Mouse (Mus musculus): Measurements from ENCODE around the gene Poc1b.

DNA sequence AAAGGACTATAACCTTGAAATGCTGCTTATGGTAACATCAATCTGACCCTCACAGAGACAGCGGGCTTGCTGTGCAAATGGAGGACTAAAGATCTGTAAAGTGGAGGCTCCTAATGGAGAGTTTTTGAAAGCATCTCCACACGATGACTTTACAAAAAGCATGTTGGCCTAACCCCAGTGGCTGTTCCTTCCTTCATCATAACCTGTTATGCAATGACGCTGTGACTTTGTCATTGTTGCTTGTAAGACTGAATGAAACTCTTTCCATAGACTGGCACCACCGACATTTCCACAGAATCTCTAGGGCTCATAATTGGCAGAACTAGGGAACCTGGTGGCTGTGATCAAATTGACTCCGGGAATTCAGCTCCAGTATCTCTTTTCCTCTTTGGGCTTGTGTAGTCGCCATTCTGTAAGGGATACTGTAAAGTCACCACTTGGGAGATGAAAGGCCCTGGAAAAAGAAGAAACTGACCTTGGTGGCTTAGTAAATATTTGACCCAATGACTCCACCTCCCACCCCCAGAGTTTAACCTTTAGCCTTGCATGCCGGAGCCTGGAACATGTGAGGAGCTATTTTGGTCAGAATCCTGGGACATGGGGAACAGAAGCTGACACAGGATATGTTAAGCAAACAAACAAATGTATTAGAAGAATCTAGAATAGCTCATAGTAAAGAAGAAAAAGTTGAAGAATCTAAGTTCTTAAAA lies 125.8 kb downstream of the Poc1b start:
- TF ChIP-seq POLR2A (IDR thresholded peaks at IDR 0.05; ENCODE audit: insufficient read depth, low read depth, low read length) (no peak), CTCF (IDR thresholded peaks at IDR 0.05; ENCODE audit: insufficient read depth, low read depth, low read length) (no peak)
